Mouse (Mus musculus): ENCODE measurements around the gene Slc35e4.

Gene Slc35e4

GRCm38 (mm10) chr11:3914109-3914840 lies at the start of gene Slc35e4:
Gene Slc35e4, minus strand, starts transcription at chr11:3914664.
- peak; percentile 72 to 93 for DNase-seq (ENCODE audit: low spot score in 2 of 2)

- peak; percentile 70 to 84 for DNase-seq (ENCODE audit: low spot score in 2 of 2)
These were observed 49.3 kb upstream of the Slc35e4 start, which contains the start of gene Pes1 for GRCm38 (mm10) chr11:3963610-3964415. Gene Pes1, plus strand, starts transcription at chr11:3963975.

- DNase-seq (ENCODE audit: low spot score in 2 of 2) = peak in 1 of 2 experiments; percentile 54
These were observed 48.7 kb upstream of the Slc35e4 start for GRCm38 (mm10) chr11:3963155-3963554.

GRCm38 (mm10) chr11:3961761-3962160 lies 47.3 kb upstream of the Slc35e4 start:
- DNase-seq (ENCODE audit: low spot score in 2 of 2) = peak in 1 of 2 experiments; percentile 45

- DNase-seq (ENCODE audit: low spot score in 2 of 2) = peak in 1 of 2 experiments; percentile 33
These were observed 46.4 kb upstream of the Slc35e4 start for GRCm38 (mm10) chr11:3960901-3961300.

GRCm38 (mm10) chr11:3955371-3955770 lies 40.9 kb upstream of the Slc35e4 start:
- DNase-seq (ENCODE audit: low spot score in 2 of 2) = peak in 1 of 2 experiments; percentile 29

- peak in 1 of 2 experiments; percentile 9 for DNase-seq (ENCODE audit: low spot score in 2 of 2)
These were observed 40.4 kb upstream of the Slc35e4 start for GRCm38 (mm10) chr11:3954876-3955275.

GRCm38 (mm10) chr11:3946386-3946785 lies 31.9 kb upstream of the Slc35e4 start:
- peak in 1 of 2 experiments; percentile 23 for DNase-seq (ENCODE audit: low spot score in 2 of 2)

- peak in 1 of 2 experiments; percentile 25 for DNase-seq (ENCODE audit: low spot score in 2 of 2)
These were observed 26.9 kb upstream of the Slc35e4 start for GRCm38 (mm10) chr11:3941371-3941770.

- no peak for DNase-seq (ENCODE audit: low spot score in 2 of 2)
These were observed 22.9 kb upstream of the Slc35e4 start for GRCm38 (mm10) chr11:3937321-3937874.

- DNase-seq (ENCODE audit: low spot score in 2 of 2) = no peak
These were observed 21.9 kb upstream of the Slc35e4 start for GRCm38 (mm10) chr11:3936318-3936717.

GRCm38 (mm10) chr11:3935135-3935534 lies 20.7 kb upstream of the Slc35e4 start:
- DNase-seq (ENCODE audit: low spot score in 2 of 2) = peak; percentile 3 to 41

GRCm38 (mm10) chr11:3933756-3934285 lies 19.4 kb upstream of the Slc35e4 start:
- DNase-seq (ENCODE audit: low spot score in 2 of 2) = peak in 1 of 2 experiments; percentile 40

- DNase-seq (ENCODE audit: low spot score in 2 of 2) = peak; percentile 60 to 78
These were observed 17.2 kb upstream of the Slc35e4 start, which contains the start of gene Tcn2 for GRCm38 (mm10) chr11:3931511-3932211. Gene Tcn2, minus strand, starts transcription at chr11:3932159.

- DNase-seq (ENCODE audit: low spot score in 2 of 2) = peak in 1 of 2 experiments; percentile 7
These were observed 16.5 kb upstream of the Slc35e4 start for GRCm38 (mm10) chr11:3930931-3931330.

GRCm38 (mm10) chr11:3930019-3930418 lies 15.6 kb upstream of the Slc35e4 start:
- peak; percentile 15 to 61 for DNase-seq (ENCODE audit: low spot score in 2 of 2)

GRCm38 (mm10) chr11:3925916-3926315 lies 11.5 kb upstream of the Slc35e4 start:
- DNase-seq (ENCODE audit: low spot score in 2 of 2) = no peak

GRCm38 (mm10) chr11:3922731-3923130 lies 8.3 kb upstream of the Slc35e4 start:
- DNase-seq (ENCODE audit: low spot score in 2 of 2) = no peak

GRCm38 (mm10) chr11:3922115-3922514 lies 7.7 kb upstream of the Slc35e4 start:
- no peak for DNase-seq (ENCODE audit: low spot score in 2 of 2)

- DNase-seq (ENCODE audit: low spot score in 2 of 2) = peak; percentile 30 to 66
These were observed 6.9 kb upstream of the Slc35e4 start for GRCm38 (mm10) chr11:3921281-3921850.

GRCm38 (mm10) chr11:3920476-3920875 lies 6.0 kb upstream of the Slc35e4 start:
- DNase-seq (ENCODE audit: low spot score in 2 of 2) = peak in 1 of 2 experiments; percentile 55
